Mouse (Mus musculus): Measurements from ENCODE around the gene Arhgef12. TPM values are rescaled to one million over a fixed set of nuclear protein-coding genes. Genes with fewer than 3 reads are reported as not detected.

The Arhgef12 gene
- polyA plus RNA-seq, 1 experiment from 2014 or later, result 19.9 TPM

DNA sequence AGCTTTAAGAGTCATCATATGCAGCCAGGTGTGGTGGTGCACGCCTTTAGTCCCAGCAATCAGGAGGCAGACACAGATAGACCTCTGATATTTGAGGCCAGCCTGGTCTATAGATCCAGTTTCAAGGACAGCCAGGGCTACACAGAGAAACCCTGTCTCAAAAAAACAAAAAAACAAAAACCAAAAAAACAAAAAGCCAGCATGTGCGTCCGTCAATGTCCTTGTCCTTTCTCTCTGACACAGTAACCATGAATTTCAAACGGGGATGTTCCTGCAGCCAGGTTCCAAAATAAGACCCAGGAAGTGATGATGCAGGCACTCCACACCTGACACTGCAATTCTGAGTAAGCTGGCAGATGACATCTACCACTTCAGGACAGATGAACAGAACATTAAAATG is 12.2 kb downstream of the Arhgef12 start:
- WGBS, result 90% methylated on average over 4 of the region's 4 CpGs
- no peaks in the 10 kb centered on the region for H3K27me3 ChIP-seq
- no peak overlapping the region for H3K4me2 ChIP-seq
- no peak for ATAC-seq (ENCODE audit: low read depth)
- no peak overlapping the region for H3K9ac ChIP-seq
- H3K4me3 ChIP-seq, result no peak overlapping the region
- H3K27ac ChIP-seq (replicated peaks), result no peak overlapping the region
- no peaks in the 10 kb centered on the region for H3K36me3 ChIP-seq
- peaks cover 18% of the 10 kb centered on the region for H3K4me1 ChIP-seq (replicated peaks)
- H3K9me3 ChIP-seq, result no peaks in the 10 kb centered on the region

DNA sequence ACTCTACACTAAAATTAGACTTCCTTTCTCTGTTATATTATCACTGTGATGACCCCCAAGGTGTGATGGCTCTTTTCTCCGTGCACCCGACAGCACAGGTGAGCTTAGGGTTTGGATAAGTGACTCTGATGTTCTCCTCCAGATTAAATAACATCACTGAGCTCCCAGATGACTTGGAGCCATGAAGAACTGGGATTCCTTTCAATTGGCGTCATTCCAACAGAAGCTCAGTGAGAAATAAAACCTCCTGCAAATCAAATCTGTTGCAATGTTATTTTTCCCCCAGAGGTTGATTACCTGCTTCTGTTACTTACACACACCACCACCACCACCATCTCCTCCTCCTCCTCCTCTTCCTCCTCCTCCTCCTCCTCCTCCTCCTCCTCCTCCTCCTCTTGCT is 13.2 kb downstream of the Arhgef12 start:
- Histone ChIP-seq H3K36me3 (no peaks in the 10 kb centered on the region), H3K9ac (no peak overlapping the region), H3K27ac (replicated peaks) (no peak overlapping the region), H3K4me2 (no peak overlapping the region), H3K27me3 (no peaks in the 10 kb centered on the region), H3K4me1 (replicated peaks) (peaks cover 17% of the 10 kb centered on the region), H3K4me3 (no peak overlapping the region), H3K9me3 (no peaks in the 10 kb centered on the region)
- WGBS, result 62% methylated on average over 3 of the region's 3 CpGs
- no peak for ATAC-seq (ENCODE audit: low read depth)

DNA sequence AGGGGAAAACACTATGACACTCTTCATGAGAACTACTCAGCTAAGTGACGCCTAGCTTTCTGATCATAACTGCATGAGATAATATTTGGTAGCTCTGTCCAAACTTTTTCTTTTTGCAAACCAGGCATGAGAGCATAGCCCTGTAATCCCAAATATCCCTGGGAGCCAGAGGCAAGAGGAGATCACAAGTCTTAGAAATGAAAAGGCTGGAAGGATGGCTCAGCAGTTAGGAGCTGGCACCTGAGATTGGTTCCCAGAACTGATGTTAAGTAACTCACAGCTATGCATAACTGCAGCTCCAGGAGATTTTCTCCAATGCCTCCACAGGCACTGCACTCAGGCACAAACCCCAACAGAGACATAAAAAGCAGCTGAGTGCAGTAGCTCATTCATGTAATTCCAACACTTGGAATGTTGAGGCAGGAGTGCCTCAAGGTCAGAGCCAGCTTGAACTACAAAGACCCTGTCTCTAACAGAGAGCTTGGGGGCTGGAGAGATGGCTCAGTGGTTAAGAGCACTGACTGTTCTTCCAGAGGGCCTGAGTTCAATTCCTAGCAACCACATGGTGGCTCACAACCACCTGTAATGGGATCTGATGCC is 21.3 kb downstream of the Arhgef12 start:
- WGBS, result 98% methylated on average over 1 of the region's 1 CpGs
- Histone ChIP-seq H3K27ac (replicated peaks) (no peak overlapping the region), H3K9ac (no peak overlapping the region), H3K4me3 (no peak overlapping the region), H3K9me3 (no peaks in the 10 kb centered on the region), H3K36me3 (no peaks in the 10 kb centered on the region), H3K27me3 (no peaks in the 10 kb centered on the region), H3K4me1 (replicated peaks) (peaks cover 15% of the 10 kb centered on the region), H3K4me2 (no peak overlapping the region)
- ATAC-seq (ENCODE audit: low read depth), result no peak

DNA sequence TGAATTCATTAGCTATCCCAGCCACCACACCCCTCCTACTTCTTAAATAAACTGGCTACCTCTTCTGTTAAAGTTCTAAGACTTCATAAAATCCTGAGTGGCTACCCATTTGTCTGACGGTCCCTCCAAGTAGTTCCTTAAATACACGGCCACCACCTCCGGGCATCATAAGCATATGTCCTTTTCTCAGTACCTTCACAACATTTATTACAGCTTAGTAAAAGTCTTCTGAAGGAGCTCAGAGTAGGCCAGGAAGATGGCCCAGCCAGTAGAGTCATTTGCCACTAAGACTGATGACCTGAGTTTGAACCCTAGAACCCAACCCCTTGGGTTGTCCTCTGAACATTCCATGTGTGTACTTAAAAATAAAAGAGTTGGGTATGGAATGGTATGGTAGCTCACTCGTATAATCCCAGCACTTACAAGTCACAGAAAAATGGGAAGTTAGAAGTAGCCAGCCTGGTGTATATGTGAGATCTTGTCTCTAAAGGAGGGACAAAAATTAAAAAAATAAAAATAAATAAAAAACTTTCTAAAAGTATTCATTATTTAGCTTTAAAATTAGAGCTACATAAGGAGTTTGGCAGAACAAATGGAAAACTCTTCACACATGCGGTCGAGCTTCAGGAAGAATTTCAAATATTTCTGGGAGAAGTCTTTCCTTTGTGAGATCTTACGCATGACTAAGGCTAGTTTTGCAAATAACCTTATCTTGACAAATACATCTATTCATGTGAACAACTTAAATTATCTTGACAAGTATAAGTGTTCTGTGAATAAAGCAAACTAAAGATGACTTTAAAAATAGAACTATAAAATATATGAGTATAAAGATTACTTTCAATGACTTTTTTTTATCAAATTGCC is 22.3 kb downstream of the Arhgef12 start:
- Histone ChIP-seq H3K27ac (replicated peaks) (no peak overlapping the region), H3K36me3 (no peaks in the 10 kb centered on the region), H3K4me2 (no peak overlapping the region), H3K4me3 (no peak overlapping the region), H3K9me3 (no peaks in the 10 kb centered on the region), H3K9ac (no peak overlapping the region), H3K4me1 (replicated peaks) (peaks cover 13% of the 10 kb centered on the region), H3K27me3 (no peaks in the 10 kb centered on the region)
- no peak for ATAC-seq (ENCODE audit: low read depth)
- 83% methylated on average over 7 of the region's 7 CpGs for WGBS

DNA sequence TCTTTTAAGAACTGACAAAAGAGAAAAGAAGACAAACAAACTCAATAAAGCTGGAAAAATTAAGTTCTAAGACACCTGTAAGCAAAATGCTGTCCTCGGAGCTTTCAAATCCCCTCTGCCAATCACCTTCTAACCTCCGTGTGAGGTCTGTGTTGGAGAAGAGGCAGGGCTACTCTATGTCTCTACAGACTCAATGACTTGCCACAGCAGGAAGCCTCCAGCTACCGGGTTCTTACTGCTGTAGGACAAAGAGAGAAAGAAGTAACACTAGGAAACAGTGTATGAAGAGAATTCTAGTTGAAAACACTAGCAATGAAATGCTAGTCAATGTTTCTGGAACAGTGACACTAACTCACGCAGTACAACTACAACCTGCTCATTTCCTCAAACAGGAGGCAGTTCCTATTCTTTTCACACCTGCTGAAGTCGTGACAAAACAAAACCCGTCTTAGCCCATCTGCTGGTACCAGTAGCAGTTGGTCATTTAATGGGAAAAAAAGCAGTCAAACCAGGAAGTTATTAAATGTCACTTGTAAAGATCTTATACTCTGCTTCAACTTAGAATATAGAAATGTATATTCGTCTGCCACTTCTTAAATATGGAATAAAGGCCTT is 23.5 kb downstream of the Arhgef12 start:
- no peak overlapping the region for H3K27ac ChIP-seq (replicated peaks)
- peaks cover 11% of the 10 kb centered on the region for H3K4me1 ChIP-seq (replicated peaks)
- no peak overlapping the region for H3K9ac ChIP-seq
- no peaks in the 10 kb centered on the region for H3K9me3 ChIP-seq
- no peaks in the 10 kb centered on the region for H3K27me3 ChIP-seq
- H3K4me3 ChIP-seq, result no peak overlapping the region
- no peaks in the 10 kb centered on the region for H3K36me3 ChIP-seq
- H3K4me2 ChIP-seq, result no peak overlapping the region
- ATAC-seq (ENCODE audit: low read depth), result no peak
- 22% methylated on average over 7 of the region's 7 CpGs for WGBS

DNA sequence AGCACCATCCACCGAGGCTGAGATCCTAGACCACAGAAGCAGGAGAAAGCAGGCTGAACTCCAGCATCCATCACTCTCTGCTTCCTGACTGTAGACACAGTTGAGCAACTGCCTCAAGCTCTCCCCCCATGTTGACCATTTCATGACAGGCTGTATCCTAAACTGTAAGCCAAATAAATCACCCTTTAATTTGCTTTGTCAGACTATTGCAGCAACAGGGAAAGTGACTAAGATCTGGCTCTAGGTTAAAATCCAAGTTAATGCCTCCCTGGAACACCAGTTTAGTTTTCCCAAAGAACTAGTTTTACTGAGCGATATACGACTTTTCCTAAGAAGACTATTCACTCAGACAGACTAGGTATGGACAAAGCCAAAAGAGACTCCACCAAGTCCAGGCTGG is 28.3 kb downstream of the Arhgef12 start:
- Histone ChIP-seq H3K27me3 (no peaks in the 10 kb centered on the region), H3K9ac (no peak overlapping the region), H3K27ac (replicated peaks) (no peak overlapping the region), H3K4me3 (no peak overlapping the region), H3K36me3 (no peaks in the 10 kb centered on the region), H3K4me1 (replicated peaks) (peaks cover 4% of the 10 kb centered on the region), H3K9me3 (no peaks in the 10 kb centered on the region), H3K4me2 (no peak overlapping the region)
- WGBS, result 94% methylated on average over 3 of the region's 3 CpGs
- ATAC-seq (ENCODE audit: low read depth), result no peak

DNA sequence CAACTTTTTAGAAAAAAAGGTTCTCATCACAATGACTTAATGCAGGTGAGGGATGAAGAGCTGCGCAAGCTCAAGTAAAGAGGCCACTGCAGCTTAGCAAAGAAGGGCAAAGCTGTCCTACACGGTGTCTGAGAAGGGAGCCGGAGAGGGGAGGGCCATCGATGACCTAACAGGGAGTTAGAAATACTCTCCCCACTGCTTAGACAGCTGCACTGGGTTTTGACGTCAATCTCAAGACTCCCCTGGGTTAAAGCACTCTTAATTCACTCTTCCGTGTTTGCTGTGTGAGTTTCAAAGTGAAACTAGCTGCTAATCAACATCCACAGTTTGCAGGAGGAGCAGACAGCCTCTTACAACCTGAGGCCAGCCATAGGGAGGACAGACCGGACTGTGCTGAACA is 30.9 kb downstream of the Arhgef12 start:
- WGBS, result 75% methylated on average over 7 of the region's 7 CpGs
- no peaks in the 10 kb centered on the region for H3K9me3 ChIP-seq
- no peak overlapping the region for H3K27ac ChIP-seq (replicated peaks)
- no peaks in the 10 kb centered on the region for H3K36me3 ChIP-seq
- H3K4me2 ChIP-seq, result no peak overlapping the region
- no peaks in the 10 kb centered on the region for H3K27me3 ChIP-seq
- no peak overlapping the region for H3K9ac ChIP-seq
- peaks cover 12% of the 10 kb centered on the region for H3K4me1 ChIP-seq (replicated peaks)
- no peak overlapping the region for H3K4me3 ChIP-seq
- ATAC-seq (ENCODE audit: low read depth), result no peak

DNA sequence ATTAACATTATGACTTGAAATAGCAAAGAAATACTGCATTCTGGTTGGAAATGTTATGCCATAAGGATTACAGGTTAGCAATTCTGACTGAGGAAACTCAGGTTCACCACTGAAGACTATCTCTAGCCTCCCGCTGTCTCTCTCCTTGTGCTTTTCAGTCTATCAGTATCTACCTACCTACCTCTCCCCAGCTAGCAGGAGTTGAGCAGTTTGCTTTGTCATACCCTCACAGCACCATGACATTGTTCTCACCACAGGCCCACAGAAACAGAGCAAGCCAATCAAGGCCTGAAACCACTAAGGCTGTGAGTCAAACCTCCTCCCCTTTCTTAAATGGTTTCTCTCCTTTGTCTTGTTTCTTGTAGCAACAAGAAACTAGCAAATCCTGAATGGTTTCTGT is 32.4 kb downstream of the Arhgef12 start:
- no peak overlapping the region for H3K27ac ChIP-seq (replicated peaks)
- H3K4me2 ChIP-seq, result no peak overlapping the region
- H3K4me1 ChIP-seq (replicated peaks), result peaks cover 12% of the 10 kb centered on the region
- no peaks in the 10 kb centered on the region for H3K27me3 ChIP-seq
- H3K9me3 ChIP-seq, result no peaks in the 10 kb centered on the region
- H3K36me3 ChIP-seq, result no peaks in the 10 kb centered on the region
- 92% methylated on average over 1 of the region's 1 CpGs for WGBS
- no peak overlapping the region for H3K9ac ChIP-seq
- H3K4me3 ChIP-seq, result no peak overlapping the region
- ATAC-seq (ENCODE audit: low read depth), result no peak

DNA sequence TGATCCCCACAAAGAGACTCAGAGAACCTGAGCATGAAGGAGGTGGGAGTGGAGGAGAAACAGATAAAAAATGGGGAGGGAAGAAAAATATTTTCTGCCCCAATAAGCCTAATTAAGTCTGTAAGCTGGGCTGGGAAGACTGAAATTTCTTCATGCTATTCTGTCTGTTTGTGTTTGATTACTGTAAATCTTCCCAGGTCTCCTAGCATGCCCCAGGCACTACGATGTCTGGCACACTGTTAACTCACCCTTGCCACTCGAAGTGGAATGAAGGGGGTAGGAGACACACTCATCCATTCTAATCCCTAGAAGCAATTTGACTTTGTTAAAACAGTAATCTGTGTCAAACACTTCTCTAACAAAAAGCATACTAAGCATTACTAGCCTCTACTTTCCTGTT is 35.3 kb downstream of the Arhgef12 start:
- peak; percentile 33; the same call in 1 of the 2 replicates for ATAC-seq (ENCODE audit: low read depth)
- Histone ChIP-seq H3K27ac (replicated peaks) (peak overlapping the region; percentile 81), H3K36me3 (no peaks in the 10 kb centered on the region), H3K4me2 (peak overlapping the region; percentile 57), H3K9ac (peak overlapping the region; percentile 74), H3K4me1 (replicated peaks) (peaks cover 37% of the 10 kb centered on the region), H3K27me3 (no peaks in the 10 kb centered on the region), H3K4me3 (peak overlapping the region; percentile 42; the same call in 1 of the 2 replicates), H3K9me3 (no peaks in the 10 kb centered on the region)
- WGBS, result 27% methylated on average over 2 of the region's 2 CpGs

DNA sequence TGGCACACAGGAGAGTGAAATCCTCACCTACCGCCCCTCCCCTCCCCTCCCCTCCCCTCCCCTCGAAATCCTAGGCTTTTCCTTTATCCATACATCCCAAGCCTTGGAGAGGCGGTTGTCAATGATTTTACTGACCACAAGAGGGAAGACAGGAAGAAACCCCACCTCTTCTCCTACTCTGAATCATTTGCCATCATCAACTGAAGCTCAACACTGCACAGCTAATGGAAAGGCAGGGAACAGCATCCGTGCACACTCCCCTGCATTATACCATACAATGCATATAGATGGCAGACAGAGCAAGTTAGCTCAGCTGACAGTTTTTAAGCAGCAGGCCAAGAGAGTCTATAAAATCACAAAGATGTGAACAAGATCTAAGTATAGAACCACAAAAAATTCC is 35.9 kb downstream of the Arhgef12 start:
- Histone ChIP-seq H3K4me3 (peak overlapping the region; percentile 42), H3K27me3 (no peaks in the 10 kb centered on the region), H3K36me3 (no peaks in the 10 kb centered on the region), H3K9me3 (no peaks in the 10 kb centered on the region), H3K4me2 (peak overlapping the region; percentile 57), H3K27ac (replicated peaks) (peak overlapping the region; percentile 81), H3K9ac (peak overlapping the region; percentile 74), H3K4me1 (replicated peaks) (peaks cover 41% of the 10 kb centered on the region)
- 18% methylated on average over 4 of the region's 4 CpGs for WGBS
- peak; percentile 93 for ATAC-seq (ENCODE audit: low read depth)

DNA sequence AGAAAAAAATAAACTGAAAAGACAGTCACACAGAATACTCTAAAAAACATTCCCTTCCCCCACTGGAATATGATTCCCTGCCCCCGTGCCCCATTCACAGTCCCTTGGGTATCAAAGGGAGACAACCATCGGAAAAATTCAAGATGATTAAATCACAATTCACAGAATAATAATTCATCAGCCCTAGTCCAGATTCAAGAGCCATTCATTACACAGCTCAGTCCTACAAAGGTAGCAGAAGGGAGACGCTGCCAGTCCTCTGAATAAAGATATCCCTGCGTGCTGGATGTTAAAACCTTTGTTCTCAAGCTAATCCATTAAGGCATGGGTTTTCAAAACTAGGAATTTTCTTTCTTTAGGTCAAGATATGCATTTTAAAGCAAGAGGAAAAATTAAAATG is 36.5 kb downstream of the Arhgef12 start:
- 23% methylated on average over 4 of the region's 4 CpGs for WGBS
- Histone ChIP-seq H3K4me3 (peak overlapping the region; percentile 42), H3K9me3 (no peaks in the 10 kb centered on the region), H3K4me2 (peak overlapping the region; percentile 57), H3K4me1 (replicated peaks) (peaks cover 41% of the 10 kb centered on the region), H3K27ac (replicated peaks) (peak overlapping the region; percentile 81), H3K36me3 (no peaks in the 10 kb centered on the region), H3K27me3 (no peaks in the 10 kb centered on the region), H3K9ac (peak overlapping the region; percentile 74)
- ATAC-seq (ENCODE audit: low read depth), result peak; percentile 81

DNA sequence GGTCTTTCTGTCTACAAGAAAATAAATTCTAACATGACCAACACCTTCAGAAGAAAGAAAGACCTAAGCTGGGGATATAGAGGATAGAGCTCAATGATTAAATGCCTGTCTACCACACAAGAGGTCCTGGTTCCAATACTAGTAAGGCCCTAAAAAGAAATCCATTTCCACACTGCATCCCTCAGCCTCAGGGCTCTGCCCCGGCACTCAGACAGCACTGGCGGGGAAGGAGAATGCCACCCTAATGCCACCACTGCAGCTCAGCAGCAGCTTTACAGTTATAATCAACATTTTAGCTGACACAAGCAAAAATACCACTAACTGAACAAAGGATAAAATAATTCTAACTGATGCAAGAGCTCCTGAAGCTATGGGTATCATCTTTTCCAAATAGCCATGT is 36.9 kb downstream of the Arhgef12 start:
- Histone ChIP-seq H3K9ac (peak overlapping the region; percentile 74), H3K4me3 (peak overlapping the region; percentile 42), H3K27ac (replicated peaks) (peak overlapping the region; percentile 81), H3K4me2 (peak overlapping the region; percentile 57), H3K36me3 (no peaks in the 10 kb centered on the region), H3K9me3 (no peaks in the 10 kb centered on the region), H3K4me1 (replicated peaks) (peaks cover 41% of the 10 kb centered on the region), H3K27me3 (no peaks in the 10 kb centered on the region)
- ATAC-seq (ENCODE audit: low read depth), result 0 out of 2 replicates have a peak, but pooled peaks have one; percentile 44
- 27% methylated on average over 2 of the region's 2 CpGs for WGBS
